Mouse (Mus musculus) bone marrow, adult 2 months (tissue): ENCODE data around the gene Fgfr2. TPM values are rescaled to one million over a fixed set of nuclear protein-coding genes. Genes with fewer than 3 reads are reported as not detected.
"Not testable (repeated sequence)": the region's sequence is repeated elsewhere in the genome, so short reads cannot be mapped to it uniquely, and the experiment has no call there.

Source experiments
- H3K27ac ChIP-seq: fragments of 200-500 bp; 2 replicates; pipeline ENCODE4 v1.5.1; 2012; ENCODE audit warnings: low read depth, mild to moderate bottlenecking, control low read depth, inconsistent platforms, low read length; ENCODE audit not compliant: control insufficient read depth, poor library complexity, insufficient read depth
- H3K4me1 ChIP-seq: fragments of 200-500 bp; 2 replicates; pipeline ENCODE4 v1.6.1; 2011; ENCODE audit warnings: low read length; ENCODE audit not compliant: control insufficient read depth, insufficient read depth
- H3K4me3 ChIP-seq: fragments of 200-500 bp; replicated peaks from 2 replicates; pipeline ENCODE3; 2011; ENCODE audit warnings: mild to moderate bottlenecking, low read depth, low read length, control low read depth; ENCODE audit not compliant: control insufficient read depth
- CTCF ChIP-seq: fragments of 200-500 bp; IDR thresholded peaks from 2 replicates; pipeline ENCODE4 v1.5.1; 2011; ENCODE audit warnings: low read length, control low read depth; ENCODE audit not compliant: control insufficient read depth, insufficient read depth
- POLR2A ChIP-seq: fragments of 200-500 bp; IDR thresholded peaks from 2 replicates; pipeline ENCODE4 v1.6.1; 2011; ENCODE audit warnings: low read depth, mild to moderate bottlenecking, control low read depth, low read length, borderline replicate concordance; ENCODE audit not compliant: control insufficient read depth
- WGBS: fragments of 180-500 bp; shearing (Covaris S2); methylation state at CpG from one replicate; pipeline ENCODE4 v1.1.7; 2018; 5-methylcytosine and 5-hydroxymethylcytosine counted together
- polyA plus RNA-seq: library from polyadenylated mRNA; stranded (reverse); fragments of >200 nt; gene quantifications from 2 replicates; pipeline ENCODE4 v1.2.4, GENCODE M21; 2011; ENCODE audit warnings: low replicate concordance; ENCODE audit not compliant: missing spikeins, insufficient read depth, insufficient read length

Gene Fgfr2
- polyA plus RNA-seq, 1 experiment = 8.2 TPM

- Histone ChIP-seq H3K4me1 (no peaks in the 10 kb centered on the region), H3K27ac (no peak overlapping the region), H3K4me3 (no peak overlapping the region)
- no peak for TF ChIP-seq CTCF
- no peak for TF ChIP-seq POLR2A
- 0% methylated on average over 1 of the region's 1 CpGs for WGBS
Measured at GRCm38 (mm10) chr7:131075956-131076355, 2047.2 kb downstream of the Fgfr2 start.

GRCm38 (mm10) chr7:131074098-131074497 lies 2049.1 kb downstream of the Fgfr2 start:
- H3K4me1 ChIP-seq, H3K4me3 ChIP-seq, H3K27ac ChIP-seq: not testable (repeated sequence)
- 60% methylated on average over 6 of the region's 6 CpGs for WGBS

GRCm38 (mm10) chr7:131073476-131073875 lies 2049.7 kb downstream of the Fgfr2 start:
- WGBS = 75% methylated on average over 3 of the region's 3 CpGs
- H3K4me1 ChIP-seq, H3K4me3 ChIP-seq, H3K27ac ChIP-seq: not testable (repeated sequence)

DNA sequence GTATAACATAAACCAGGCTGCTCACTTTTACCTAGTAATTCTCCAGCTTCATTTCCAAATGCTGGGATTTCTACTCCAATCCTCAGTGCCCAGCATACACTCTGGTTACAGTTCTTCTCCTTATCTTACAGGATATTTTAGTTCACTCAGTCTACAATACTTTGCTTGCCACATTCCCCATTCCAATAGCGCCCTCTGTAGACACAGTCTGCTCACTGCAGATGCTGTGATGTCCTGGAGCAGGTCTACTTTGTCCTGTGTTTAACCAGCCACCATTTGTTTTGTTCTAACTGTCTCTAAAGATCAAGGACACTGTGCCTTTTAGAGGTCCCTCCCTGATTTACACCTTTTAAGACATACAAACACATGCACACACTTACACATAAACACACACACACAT lies 2055.0 kb downstream of the Fgfr2 start:
- not testable (repeated sequence) for H3K4me3 ChIP-seq, H3K4me1 ChIP-seq, H3K27ac ChIP-seq
- 3% methylated on average over 1 of the region's 1 CpGs for WGBS

- TF ChIP-seq POLR2A = no peak
- TF ChIP-seq CTCF = no peak
- no peaks in the 10 kb centered on the region for H3K4me1 ChIP-seq
- 68% methylated on average over 2 of the region's 2 CpGs for WGBS
- no peak overlapping the region for H3K4me3 ChIP-seq
- no peak overlapping the region for H3K27ac ChIP-seq
Measured at GRCm38 (mm10) chr7:131062541-131062940, 2060.6 kb downstream of the Fgfr2 start.

GRCm38 (mm10) chr7:131059808-131060207 lies 2063.3 kb downstream of the Fgfr2 start:
- H3K4me3 ChIP-seq, H3K4me1 ChIP-seq, H3K27ac ChIP-seq: not testable (repeated sequence)
- WGBS = 46% methylated on average over 2 of the region's 2 CpGs

- not testable (repeated sequence) for H3K4me3 ChIP-seq, H3K4me1 ChIP-seq, H3K27ac ChIP-seq
- WGBS = 61% methylated on average over 9 of the region's 9 CpGs
Measured at GRCm38 (mm10) chr7:131057918-131058317, 2065.2 kb downstream of the Fgfr2 start.

DNA sequence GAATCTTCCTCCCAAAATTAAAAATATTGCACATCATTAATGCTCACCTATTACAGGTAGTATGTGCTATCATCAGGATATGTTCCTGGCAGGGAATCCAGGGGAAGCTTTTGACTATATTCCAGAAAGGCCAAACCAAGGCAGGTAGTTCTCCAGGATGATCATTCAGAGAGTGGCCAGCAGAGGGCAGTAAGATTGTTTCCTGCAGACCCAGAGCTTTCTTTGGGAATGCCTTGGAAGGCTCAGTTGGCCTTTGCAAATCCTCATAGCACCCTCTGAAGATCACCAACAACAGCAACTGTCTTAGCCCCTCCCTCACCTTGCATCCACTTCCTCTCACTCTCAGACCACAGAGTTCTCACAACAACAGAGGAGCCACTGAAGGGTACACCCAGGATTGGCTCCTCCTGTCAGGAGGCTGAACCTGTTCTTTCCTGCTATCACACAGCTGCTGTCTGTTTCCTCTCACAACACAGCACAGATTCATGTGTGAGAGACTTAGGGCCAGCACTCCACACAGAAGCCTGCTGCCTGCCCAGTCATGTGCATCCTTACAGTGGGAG lies 2068.3 kb downstream of the Fgfr2 start:
- Histone ChIP-seq H3K4me1 (no peaks in the 10 kb centered on the region), H3K4me3 (no peak overlapping the region), H3K27ac (no peak overlapping the region)
- TF ChIP-seq POLR2A (no peak), CTCF (0 out of 2 replicates have a peak, but pooled peaks have one; percentile 3)

GRCm38 (mm10) chr7:131049829-131050228 lies 2073.3 kb downstream of the Fgfr2 start:
- H3K27ac ChIP-seq, H3K4me3 ChIP-seq, H3K4me1 ChIP-seq: not testable (repeated sequence)
- 71% methylated on average over 8 of the region's 8 CpGs for WGBS

- 31% methylated on average over 3 of the region's 3 CpGs for WGBS
- not testable (repeated sequence) for H3K4me1 ChIP-seq, H3K27ac ChIP-seq, H3K4me3 ChIP-seq
Measured at GRCm38 (mm10) chr7:131045258-131045835, 2077.8 kb downstream of the Fgfr2 start.
